Mouse (Mus musculus) liver, embryonic 14.5 days (tissue): ENCODE results near the gene Rasa4. TPM values are rescaled to one million over a fixed set of nuclear protein-coding genes. Genes with fewer than 3 reads are reported as not detected.
A peak's percentile ranks its signal among the peaks of the same experiment; 100 is the strongest.

ENCODE experiments used
- ATAC-seq: fragments of 200-750 bp; cut with Nextera tagmentation; 2 replicates; pipeline ENCODE4 v1.8.0; 2017; ENCODE audit warnings: moderate number of reproducible peaks, mild to moderate bottlenecking, moderate library complexity; ENCODE audit not compliant: insufficient read depth
- DNase-seq, 3 experiments: peaks; one replicate each; pipeline ENCODE4 v3.0.0-alpha.2; 2012 to 2013; ENCODE audit warnings: low read depth in 3 of 3, low spot score in 3 of 3
- H3K27ac ChIP-seq: fragments of 300-500 bp; sonication (generic); 2 replicates; pipeline ENCODE4 v1.5.1; 2014; ENCODE audit warnings: moderate library complexity, mild to moderate bottlenecking, control low read depth, inconsistent platforms
- H3K27me3 ChIP-seq: fragments of 300-500 bp; sonication (generic); 2 replicates; pipeline ENCODE4 v1.6.1; 2014; ENCODE audit warnings: mild to moderate bottlenecking, low read length, moderate library complexity; ENCODE audit not compliant: control insufficient read depth, insufficient read depth
- H3K36me3 ChIP-seq: fragments of 300-500 bp; sonication (generic); replicated peaks from 2 replicates; pipeline ENCODE4 v1.6.1; 2014; ENCODE audit warnings: low read depth; ENCODE audit not compliant: control insufficient read depth, insufficient read depth
- H3K4me1 ChIP-seq, 2 experiments: fragments of 200-500 bp in 1 of 2; fragments of 300-500 bp in 1 of 2; sonication (generic) in 1 of 2; replicated peaks; 2 replicates each; pipeline ENCODE4 v1.6.1; 2012 to 2014; ENCODE audit warnings: antibody characterized with exemption in 1 of 2, inconsistent platforms in 1 of 2, low read length in 1 of 2; ENCODE audit not compliant: control insufficient read depth in 2 of 2, insufficient read depth in 2 of 2
- H3K4me2 ChIP-seq: fragments of 300-500 bp; sonication (generic); 2 replicates; pipeline ENCODE4 v1.6.1; 2014; ENCODE audit warnings: low read depth, mild to moderate bottlenecking, control low read depth, moderate library complexity
- H3K4me3 ChIP-seq, 2 experiments: fragments of 200-500 bp in 1 of 2; fragments of 300-500 bp in 1 of 2; sonication (generic) in 1 of 2; 2 replicates each; pipeline ENCODE4 v1.5.1; 2012 to 2014; ENCODE audit warnings: low read depth in 2 of 2, low read length in 2 of 2, mild to moderate bottlenecking in 2 of 2, control low read depth in 1 of 2, inconsistent platforms in 1 of 2, moderate library complexity in 1 of 2; ENCODE audit not compliant: insufficient read depth in 1 of 2
- H3K9ac ChIP-seq: fragments of 300-500 bp; sonication (generic); replicated peaks from 2 replicates; pipeline ENCODE4 v1.6.1; 2014; ENCODE audit warnings: mild to moderate bottlenecking, control low read depth, moderate library complexity
- H3K9me3 ChIP-seq: fragments of 300-500 bp; sonication (generic); 2 replicates; pipeline ENCODE4 v1.6.1; 2016; ENCODE audit warnings: low read length, mixed read lengths; ENCODE audit not compliant: control insufficient read depth
- CTCF ChIP-seq: IDR thresholded peaks from 2 replicates; pipeline ENCODE4 v1.5.1; 2016; ENCODE audit warnings: antibody characterized with exemption, low read depth, control low read depth
- EP300 ChIP-seq: IDR thresholded peaks from 2 replicates; pipeline ENCODE4 v1.6.1; 2016; ENCODE audit warnings: antibody characterized with exemption, low read depth
- WGBS: fragments of 180-500 bp; shearing (Covaris S2); extraction: QIAGEN DNeasy Blood & Tissue Kit; methylation state at CpG from one replicate; pipeline ENCODE4 v1.1.7; 2014; ENCODE audit not compliant: insufficient replicate concordance; 5-methylcytosine and 5-hydroxymethylcytosine counted together
- polyA plus RNA-seq, 2 experiments: library from polyadenylated mRNA; depleted of rRNA in 1 of 2; stranded (reverse) in 1 of 2; unstranded in 1 of 2; fragments of >200 nt; fragmentation: Nextera tagmentation in 1 of 2; extraction: Ambion mirVana in 1 of 2; gene quantifications; 2 replicates each; pipeline versions ENCODE4 v1.2.1 to v1.2.3; 2012 to 2014

Gene Rasa4
- polyA plus RNA-seq, 2 experiments = 0.93 to 1.4 TPM

- no peak within 1 kb of the TSS for H3K27ac ChIP-seq
- 3% methylated on average over 42 of the region's 42 CpGs for WGBS
- H3K36me3 ChIP-seq = peaks cover 13% of the 10 kb centered on the region
- H3K4me3 ChIP-seq = peak within 1 kb of the TSS; percentile 76 to 94
- TF ChIP-seq CTCF (peak; percentile 99), EP300 (no peak)
- H3K9ac ChIP-seq = peak within 1 kb of the TSS; percentile 72
- H3K9me3 ChIP-seq = no peaks in the 10 kb centered on the region
- peaks cover 3 to 13% of the 10 kb centered on the region in 2 experiments; a peak in 3 of 4 replicates for H3K4me1 ChIP-seq
- H3K27me3 ChIP-seq = no peaks in the 10 kb centered on the region
- ATAC-seq = peak; percentile 95
- peak; percentile 91 to 93 (median 93) for DNase-seq
- peak within 1 kb of the TSS; percentile 93 for H3K4me2 ChIP-seq
These were observed 32.4 kb downstream of the Rasa4 start, which contains the start of gene Polr2j for GRCm38 (mm10) chr5:136115891-136116783. TSS of gene Polr2j (plus strand) at chr5:136116631.

- ATAC-seq = peak; percentile 78
These were observed 33.0 kb downstream of the Rasa4 start for GRCm38 (mm10) chr5:136116784-136117112.

GRCm38 (mm10) chr5:136122165-136122564 is 38.4 kb downstream of the Rasa4 start:
- Histone ChIP-seq H3K9me3 (no peaks in the 10 kb centered on the region), H3K4me3 (no peak overlapping the region), H3K27ac (no peak overlapping the region), H3K27me3 (no peaks in the 10 kb centered on the region), H3K4me2 (no peak overlapping the region), H3K4me1 (peaks cover 3 to 7% of the 10 kb centered on the region in 2 experiments; a peak in 3 of 4 replicates), H3K36me3 (peaks cover 52% of the 10 kb centered on the region), H3K9ac (no peak overlapping the region)
- no peak for DNase-seq
- WGBS = 83% methylated on average over 10 of the region's 10 CpGs
- TF ChIP-seq EP300 = no peak
- TF ChIP-seq CTCF = no peak
- no peak for ATAC-seq

More at GRCm38 (mm10) chr5:136116784-136117112, 33.0 kb downstream of the Rasa4 start:
- Histone ChIP-seq H3K4me3 (peak overlapping the region; percentile 76 to 94), H3K9me3 (no peaks in the 10 kb centered on the region), H3K9ac (peak overlapping the region; percentile 65), H3K4me2 (peak overlapping the region; percentile 93), H3K4me1 (peaks cover 3 to 13% of the 10 kb centered on the region in 2 experiments; a peak in 3 of 4 replicates), H3K36me3 (peaks cover 19% of the 10 kb centered on the region), H3K27ac (no peak overlapping the region), H3K27me3 (no peaks in the 10 kb centered on the region)
- no peak for DNase-seq
- TF ChIP-seq EP300 (no peak), CTCF (no peak)
- WGBS = 0% methylated on average over 22 of the region's 22 CpGs

GRCm38 (mm10) chr5:136135571-136136291 is 52.0 kb downstream of the Rasa4 start, which contains the start of the genes Lrwd1 and Alkbh4:
TSS of gene Lrwd1 (minus strand) at chr5:136136074.
TSS of gene Alkbh4 (plus strand) at chr5:136136146.
- Histone ChIP-seq H3K27me3 (no peaks in the 10 kb centered on the region), H3K9me3 (no peaks in the 10 kb centered on the region), H3K27ac (peak within 1 kb of the TSS; percentile 84), H3K4me2 (peak within 1 kb of the TSS; percentile 82), H3K4me3 (peak within 1 kb of the TSS; percentile 72 to 94), H3K9ac (peak within 1 kb of the TSS; percentile 92), H3K4me1 (peaks cover 12 to 19% of the 10 kb centered on the region in 2 experiments), H3K36me3 (peaks cover 48% of the 10 kb centered on the region)
- DNase-seq (peak; percentile 94 to 95 (median 94)), ATAC-seq (peak; percentile 92)
- under 1% methylated on average over 60 of the region's 60 CpGs for WGBS
- TF ChIP-seq CTCF (peak; percentile 89), EP300 (no peak)
